ENCODE assay signal across 22 mouse cellular contexts in the genomic region with DNA sequence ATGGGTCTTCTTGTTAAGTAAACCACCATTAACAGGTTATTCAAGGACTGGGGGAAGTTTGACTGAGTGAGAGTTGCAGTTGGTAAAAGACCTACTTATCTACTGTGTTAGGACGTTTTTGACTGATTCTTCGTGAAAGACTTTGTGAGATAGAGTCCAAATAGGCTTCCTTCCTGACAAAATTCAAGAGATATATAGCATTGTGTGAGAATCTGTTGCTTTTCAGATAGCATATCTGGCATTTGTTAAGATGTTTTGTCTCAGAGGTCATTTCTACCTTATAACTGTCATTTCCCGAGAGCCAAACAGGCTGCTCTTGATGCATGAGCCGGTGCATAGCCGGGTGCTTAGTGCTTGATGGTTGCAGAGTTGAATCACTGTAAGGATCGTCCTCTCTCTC.
DNase-seq lines count a peak whose midpoint lies in the region; ATAC-seq and TF ChIP-seq lines count a peak whose summit lies in the region.
"Had no signal": no experiment of that assay in that cellular context is flagged by ENCODE, and none has a peak within 500 bp of the region (broad histone marks: within the 10 kb centered on the region; RNA-seq: fewer than 3 reads in every experiment).

No protein-coding gene starts in this region.

- H3K9ac ChIP-seq in heart, adult 2 months (ENCODE audit: low read depth, low read length): no peak overlapping the region
- H3K9ac ChIP-seq in MEL (ENCODE audit: control insufficient read depth, low read depth, low read length, poor library complexity, severe bottlenecking): peak overlapping the region; percentile 28
- no peak overlapping the region for H3K9ac ChIP-seq in lung, postnatal 0 days (replicated peaks; ENCODE audit: low read depth)

- H3K4me3 ChIP-seq in heart, adult 2 months: no peak overlapping the region
- peak overlapping the region; percentile 10 to 17; a peak in 2 of 4 replicates for H3K4me3 ChIP-seq in MEL (ENCODE audit: control insufficient read depth in 1 of 2, insufficient read depth in 1 of 2, low read depth in 2 of 2, low read length in 2 of 2)
- H3K4me3 ChIP-seq in lung, postnatal 0 days (ENCODE audit: low read depth, low read length): no peak overlapping the region

- no peaks in the 10 kb centered on the region for H3K36me3 ChIP-seq in heart, adult 2 months (ENCODE audit: control insufficient read depth, insufficient read depth, low read length)
- H3K36me3 ChIP-seq in MEL (ENCODE audit: control insufficient read depth in 1 of 2, insufficient read depth in 2 of 2, low read length in 2 of 2): peaks cover 0 to 43% of the 10 kb centered on the region in 2 experiments; a peak in 2 of 4 replicates
- H3K36me3 ChIP-seq in lung, postnatal 0 days (ENCODE audit: insufficient read depth, low read length): no peaks in the 10 kb centered on the region
- H3K36me3 ChIP-seq: G1E had no signal

- 61% methylated on average over 6 of the region's 6 CpGs for WGBS in heart, adult 2 months
- 84% methylated on average over 6 of the region's 6 CpGs for WGBS in lung, postnatal 0 days

- no peak overlapping the region for H3K27ac ChIP-seq in heart, adult 2 months
- peak overlapping the region; percentile 91 for H3K27ac ChIP-seq in MEL (ENCODE audit: control insufficient read depth, low read depth, low read length)
- no peak overlapping the region for H3K27ac ChIP-seq in lung, postnatal 0 days (ENCODE audit: low read length)

- H3K4me2 ChIP-seq in lung, postnatal 0 days (replicated peaks; ENCODE audit: low read depth, low read length): no peak overlapping the region

- 0 out of 2 replicates have a peak, but pooled peaks have one; percentile 37 for ATAC-seq in megakaryocyte-erythroid progenitor cell, adult 5-6 weeks (replicated peaks; ENCODE audit: low FRiP score, low TSS enrichment, poor library complexity, severe bottlenecking)
- ATAC-seq in lung, postnatal 0 days: no peak
- ATAC-seq: activated CD4-positive, CD25-positive, alpha-beta regulatory T cell, adult 4 months; CD4-positive, CD25-positive, alpha-beta regulatory T cell, adult 4 months; Patski had no signal

- TF ChIP-seq POLR2A in heart, adult 2 months (IDR thresholded peaks at IDR 0.05; ENCODE audit: insufficient read depth, low read depth, low read length): no peak
- TF ChIP-seq POLR2A in MEL (IDR thresholded peaks at IDR 0.05; ENCODE audit: control insufficient read depth in 1 of 2, insufficient read depth in 1 of 2, low read depth in 1 of 2, low read length in 2 of 2, poor library complexity in 1 of 2): peak in 1 of 2 experiments; percentile 32; a peak in 1 of 4 replicates

- H3K4me1 ChIP-seq in heart, adult 2 months (ENCODE audit: control insufficient read depth, insufficient read depth, low read length): no peaks in the 10 kb centered on the region
- H3K4me1 ChIP-seq in MEL (ENCODE audit: control insufficient read depth in 1 of 2, insufficient read depth in 2 of 2, low read length in 2 of 2): peaks cover 28 to 45% of the 10 kb centered on the region in 2 experiments
- H3K4me1 ChIP-seq in lung, postnatal 0 days (ENCODE audit: insufficient read depth, low read depth, low read length): no peaks in the 10 kb centered on the region

- no peaks in the 10 kb centered on the region for H3K79me2 ChIP-seq in heart, adult 2 months (replicated peaks; ENCODE audit: control insufficient read depth, insufficient read depth, low read length)
- H3K79me2 ChIP-seq in MEL (ENCODE audit: control insufficient read depth, insufficient read depth, low read length, poor library complexity): no peaks in the 10 kb centered on the region

- no peak for TF ChIP-seq EP300 in heart, adult 2 months (IDR thresholded peaks at IDR 0.05; ENCODE audit: insufficient read depth, low read depth, low read length)
- TF ChIP-seq EP300 in MEL (IDR thresholded peaks at IDR 0.05; ENCODE audit: low read depth in 1 of 2, low read length in 2 of 2): peak; percentile 100
- no peak for TF ChIP-seq EP300 in lung, postnatal 0 days (IDR thresholded peaks at IDR 0.05)

- H3K9me3 ChIP-seq in MEL (replicated peaks; ENCODE audit: insufficient read depth, low read length): no peaks in the 10 kb centered on the region
- H3K9me3 ChIP-seq in lung, postnatal 0 days (ENCODE audit: low read length): no peaks in the 10 kb centered on the region
- H3K9me3 ChIP-seq: G1E had no signal

- intact Hi-C loops in heart, adult 2 months (cut with DNase I): no loop called here

- TF ChIP-seq RAD21 in MEL (IDR thresholded peaks at IDR 0.05; ENCODE audit: low read depth, low read length): no peak

- H3K27me3 ChIP-seq in heart, adult 2 months (ENCODE audit: control insufficient read depth, insufficient read depth, low read length): no peaks in the 10 kb centered on the region
- no peaks in the 10 kb centered on the region for H3K27me3 ChIP-seq in MEL (ENCODE audit: control insufficient read depth in 1 of 2, insufficient read depth in 2 of 2, low read length in 2 of 2)
- H3K27me3 ChIP-seq in lung, postnatal 0 days (replicated peaks; ENCODE audit: insufficient read depth, low read length): no peaks in the 10 kb centered on the region
- H3K27me3 ChIP-seq: CH12.LX, Patski had no signal

- DNase-seq in heart, adult 11 months: peak; percentile 42
- no peak for DNase-seq in heart, adult 2 months
- DNase-seq in MEL (ENCODE audit: low read depth, low spot score): peak; percentile 85
- DNase-seq in retina, postnatal 1 day: no peak
- no peak for DNase-seq in lung, postnatal 0 days (ENCODE audit: low spot score)
- DNase-seq: adrenal gland, adult 2 months; adrenal gland, adult 8-10 months; adrenal gland, postnatal 10 days; adrenal gland, postnatal 14 days; adrenal gland, postnatal 25 days; adrenal gland, postnatal 36 days; B cell, adult 2 months; cerebellum, adult 11 months; cerebellum, adult 11-12 months; cerebellum, adult 18-20 months; cerebellum, adult 2 months had no signal

- no peak for TF ChIP-seq CTCF in heart, adult 2 months (IDR thresholded peaks at IDR 0.05)
- no peak for TF ChIP-seq CTCF in MEL (IDR thresholded peaks at IDR 0.05 in 2 of 3, conservative IDR thresholded peaks at IDR 0.05 in 1 of 3; ENCODE audit: control insufficient read depth in 1 of 3, insufficient read depth in 1 of 3, low read depth in 2 of 3, low read length in 3 of 3, poor library complexity in 1 of 3, severe bottlenecking in 1 of 3)
- TF ChIP-seq CTCF in lung, postnatal 0 days (IDR thresholded peaks at IDR 0.05): no peak

TF ChIP-seq in MEL, 35 proteins besides CTCF, POLR2A, EP300 and RAD21 (continues in another document):
- TF ChIP-seq UBTF (IDR thresholded peaks at IDR 0.05; ENCODE audit: borderline replicate concordance, insufficient read depth, low read depth, low read length) (no peak), TCF12 (IDR thresholded peaks at IDR 0.05; ENCODE audit: low read depth, low read length) (peak; percentile 99), POLR2AphosphoS5 (IDR thresholded peaks at IDR 0.05; ENCODE audit: borderline replicate concordance, low read depth, low read length) (no peak), GATA1 (IDR thresholded peaks at IDR 0.05; ENCODE audit: low read depth, low read length) (peak; percentile 98), ZMIZ1 (IDR thresholded peaks at IDR 0.05; ENCODE audit: low read depth, low read length) (peak; percentile 17; the same call in 1 of the 2 replicates), ETS1 (IDR thresholded peaks at IDR 0.05; ENCODE audit: low read depth, low read length) (peak; percentile 94), TBP (IDR thresholded peaks at IDR 0.05; ENCODE audit: low read depth, low read length) (peak; percentile 64; the same call in 1 of the 2 replicates), MYC (IDR thresholded peaks at IDR 0.05; ENCODE audit: low read depth, low read length) (peak; percentile 64), MXI1 (IDR thresholded peaks at IDR 0.05; ENCODE audit: low read depth, low read length) (0 out of 2 replicates have a peak, but pooled peaks have one; percentile 17), HCFC1 (IDR thresholded peaks at IDR 0.05; ENCODE audit: low read depth, low read length) (0 out of 2 replicates have a peak, but pooled peaks have one; percentile 10), ZNF384 (IDR thresholded peaks at IDR 0.05; ENCODE audit: low read depth, low read length) (no peak), ELF1 (IDR thresholded peaks at IDR 0.05; ENCODE audit: low read depth, low read length) (0 out of 2 replicates have a peak, but pooled peaks have one; percentile 26), ZC3H11A (IDR thresholded peaks at IDR 0.05; ENCODE audit: low read depth, low read length) (no peak), JUND (IDR thresholded peaks at IDR 0.05; ENCODE audit: low read depth, low read length) (peak; percentile 83; the same call in 1 of the 2 replicates), MYB (IDR thresholded peaks at IDR 0.05; ENCODE audit: low read depth, low read length) (peak; percentile 99), BHLHE40 (IDR thresholded peaks at IDR 0.05; ENCODE audit: borderline replicate concordance, low read depth, low read length) (peak; percentile 58; the same call in 1 of the 2 replicates), ZKSCAN1 (IDR thresholded peaks at IDR 0.05; ENCODE audit: low read depth, low read length) (no peak), NRF1 (IDR thresholded peaks at IDR 0.05; ENCODE audit: insufficient read depth, low read depth, low read length, poor library complexity, severe bottlenecking) (no peak), MAX (IDR thresholded peaks at IDR 0.05; ENCODE audit: low read length) (no peak), GABPA (IDR thresholded peaks at IDR 0.05; ENCODE audit: low read depth, low read length) (no peak), CHD2 (IDR thresholded peaks at IDR 0.05; ENCODE audit: low read length) (peak; percentile 47; the same call in 1 of the 2 replicates), SIN3A (IDR thresholded peaks at IDR 0.05; ENCODE audit: low read length) (peak; percentile 99), KAT2A (conservative IDR thresholded peaks at IDR 0.05; ENCODE audit: low read depth, low read length) (0 out of 2 replicates have a peak, but pooled peaks have one; percentile 47), POLR2AphosphoS2 (IDR thresholded peaks at IDR 0.05; ENCODE audit: low read length) (no peak), RCOR1 (IDR thresholded peaks at IDR 0.05; ENCODE audit: low read depth, low read length) (peak; percentile 80; the same call in 1 of the 2 replicates), MAZ (IDR thresholded peaks at IDR 0.05; ENCODE audit: low read depth, low read length) (peak; percentile 58; the same call in 1 of the 2 replicates), USF2 (IDR thresholded peaks at IDR 0.05; ENCODE audit: borderline replicate concordance in 1 of 2, insufficient read depth in 1 of 2, low read depth in 1 of 2, low read length in 2 of 2) (no peak), E2F4 (IDR thresholded peaks at IDR 0.05; ENCODE audit: borderline replicate concordance, low read depth, low read length) (no peak), SMC3 (IDR thresholded peaks at IDR 0.05; ENCODE audit: low read depth, low read length) (no peak), USF1 (IDR thresholded peaks at IDR 0.05; ENCODE audit: low read depth, low read length) (no peak), CHD1 (IDR thresholded peaks at IDR 0.05; ENCODE audit: low read depth, low read length) (no peak)

Comparison
In these comparisons a context has a peak if more than half of its experiments do, and no peak if none do; other contexts are left out.
1. DNase-seq: peak in heart, adult 11 months (single experiment) and MEL (single experiment); none in heart, adult 2 months (0 of 2), retina, postnatal 1 day (single experiment) and lung, postnatal 0 days (single experiment).
2. H3K4me3 ChIP-seq: peak in MEL (2 of 2); none in heart, adult 2 months (single experiment) and lung, postnatal 0 days (single experiment).